Mouse (Mus musculus) ES-Bruce4 (cell line): ENCODE results near the gene 1700014D04Rik. TPM values are rescaled to one million over a fixed set of nuclear protein-coding genes. Genes with fewer than 3 reads are reported as not detected.
A peak's percentile ranks its signal among the peaks of the same experiment; 100 is the strongest.

Experiments used
- H3K27ac ChIP-seq: 2 replicates; pipeline ENCODE4 v1.5.1; 2012; ENCODE audit warnings: low read length, inconsistent platforms; ENCODE audit not compliant: insufficient read depth
- H3K27me3 ChIP-seq: 2 replicates; pipeline ENCODE4 v1.6.1; 2012; ENCODE audit warnings: mild to moderate bottlenecking, low read length, inconsistent platforms; ENCODE audit not compliant: control insufficient read depth, poor library complexity, insufficient read depth, severe bottlenecking
- H3K36me3 ChIP-seq: 2 replicates; pipeline ENCODE4 v1.6.1; 2012; ENCODE audit warnings: inconsistent platforms, mild to moderate bottlenecking, low read length, moderate library complexity; ENCODE audit not compliant: control insufficient read depth, poor library complexity, insufficient read depth, severe bottlenecking
- H3K4me1 ChIP-seq: one replicate; pipeline ENCODE4 v1.8.1; 2011; ENCODE audit warnings: low read length; ENCODE audit not compliant: control insufficient read depth, insufficient read depth
- H3K4me3 ChIP-seq: 2 replicates; pipeline ENCODE4 v1.5.1; 2011; ENCODE audit warnings: low read depth, mild to moderate bottlenecking, low read length
- H3K9ac ChIP-seq: 2 replicates; pipeline ENCODE4 v1.6.1; 2012; ENCODE audit warnings: low read depth, mild to moderate bottlenecking, inconsistent platforms; ENCODE audit not compliant: poor library complexity, severe bottlenecking
- H3K9me3 ChIP-seq: replicated peaks from 2 replicates; pipeline ENCODE4 v1.6.1; 2012; ENCODE audit warnings: mild to moderate bottlenecking, low read length, inconsistent platforms; ENCODE audit not compliant: control insufficient read depth, poor library complexity, insufficient read depth, severe bottlenecking
- CTCF ChIP-seq: IDR thresholded peaks from one replicate; pipeline ENCODE4 v1.8.1; 2011; ENCODE audit warnings: low read depth, low read length
- EP300 ChIP-seq: IDR thresholded peaks from 2 replicates; pipeline ENCODE4 v1.6.1; 2011; ENCODE audit warnings: low read depth, low read length; ENCODE audit not compliant: insufficient read depth
- POLR2A ChIP-seq: IDR thresholded peaks from one replicate; pipeline ENCODE4 v1.8.1; 2011; ENCODE audit warnings: low read length; ENCODE audit not compliant: insufficient read depth
- polyA plus RNA-seq: library from polyadenylated mRNA; stranded (reverse); fragments of >200 nt; gene quantifications from 2 replicates; pipeline ENCODE4 v1.2.4, GENCODE M21; 2011; ENCODE audit warnings: low read depth; ENCODE audit not compliant: missing spikeins, insufficient read depth, insufficient read length

Gene 1700014D04Rik
- polyA plus RNA-seq, 1 experiment, result 0.61 TPM

- Histone ChIP-seq H3K9me3 (no peaks in the 10 kb centered on the region), H3K27me3 (no peaks in the 10 kb centered on the region), H3K36me3 (peaks cover 7% of the 10 kb centered on the region; the same call in 1 of the 2 replicates), H3K27ac (no peak overlapping the region), H3K4me1 (peaks cover 2% of the 10 kb centered on the region), H3K4me3 (no peak overlapping the region), H3K9ac (no peak overlapping the region)
- TF ChIP-seq EP300, result no peak
- TF ChIP-seq POLR2A, result no peak
- TF ChIP-seq CTCF, result no peak
Observed at GRCm38 (mm10) chr13:59775168-59775567, 28.6 kb upstream of the 1700014D04Rik start.

- Histone ChIP-seq H3K9ac (no peak overlapping the region), H3K9me3 (no peaks in the 10 kb centered on the region), H3K4me3 (no peak overlapping the region), H3K4me1 (peaks cover 2% of the 10 kb centered on the region), H3K27ac (no peak overlapping the region), H3K27me3 (no peaks in the 10 kb centered on the region), H3K36me3 (0 out of 2 replicates have a peak, but pooled peaks cover 2% of the 10 kb centered on the region)
- no peak for TF ChIP-seq POLR2A
- TF ChIP-seq EP300, result no peak
- no peak for TF ChIP-seq CTCF
Observed at GRCm38 (mm10) chr13:59771257-59771656, 24.7 kb upstream of the 1700014D04Rik start.

GRCm38 (mm10) chr13:59770847-59771246, 24.3 kb upstream of the 1700014D04Rik start:
- no peak for TF ChIP-seq POLR2A
- no peak for TF ChIP-seq CTCF
- no peak for TF ChIP-seq EP300
- Histone ChIP-seq H3K36me3 (0 out of 2 replicates have a peak, but pooled peaks cover 2% of the 10 kb centered on the region), H3K4me1 (peaks cover 2% of the 10 kb centered on the region), H3K9ac (peak overlapping the region; percentile 75), H3K27me3 (no peaks in the 10 kb centered on the region), H3K27ac (peak overlapping the region; percentile 89; the same call in 1 of the 2 replicates), H3K9me3 (no peaks in the 10 kb centered on the region), H3K4me3 (0 out of 2 replicates have a peak overlapping the region, but pooled peaks have one; percentile 12)

- Histone ChIP-seq H3K4me1 (peaks cover 2% of the 10 kb centered on the region), H3K9ac (peak overlapping the region; percentile 75), H3K9me3 (no peaks in the 10 kb centered on the region), H3K36me3 (no peaks in the 10 kb centered on the region), H3K27me3 (no peaks in the 10 kb centered on the region), H3K27ac (peak overlapping the region; percentile 89), H3K4me3 (peak overlapping the region; percentile 92)
- TF ChIP-seq EP300, result no peak
- no peak for TF ChIP-seq POLR2A
- peak; percentile 11 for TF ChIP-seq CTCF
Observed at GRCm38 (mm10) chr13:59770164-59770562, 23.6 kb upstream of the 1700014D04Rik start.

GRCm38 (mm10) chr13:59769296-59770163, 23.0 kb upstream of the 1700014D04Rik start, which contains the start of gene Isca1:
Gene Isca1 (minus strand): TSS chr13:59769810.
- Histone ChIP-seq H3K4me3 (peak within 1 kb of the TSS; percentile 92), H3K4me1 (peaks cover 2% of the 10 kb centered on the region), H3K27ac (peak within 1 kb of the TSS; percentile 89), H3K9ac (peak within 1 kb of the TSS; percentile 75), H3K27me3 (no peaks in the 10 kb centered on the region), H3K36me3 (no peaks in the 10 kb centered on the region), H3K9me3 (no peaks in the 10 kb centered on the region)
- no peak for TF ChIP-seq CTCF
- TF ChIP-seq EP300, result 0 out of 2 replicates have a peak, but pooled peaks have one; percentile 32
- TF ChIP-seq POLR2A, result peak; percentile 44

GRCm38 (mm10) chr13:59768531-59768930, 22.0 kb upstream of the 1700014D04Rik start:
- no peaks in the 10 kb centered on the region for H3K27me3 ChIP-seq
- no peak overlapping the region for H3K27ac ChIP-seq
- H3K36me3 ChIP-seq, result no peaks in the 10 kb centered on the region
- H3K9me3 ChIP-seq, result no peaks in the 10 kb centered on the region
- H3K4me3 ChIP-seq, result peak overlapping the region; percentile 6; the same call in 1 of the 2 replicates
- TF ChIP-seq EP300, result no peak
- TF ChIP-seq POLR2A, result no peak
- no peak for TF ChIP-seq CTCF
- peaks cover 2% of the 10 kb centered on the region for H3K4me1 ChIP-seq
- peak overlapping the region; percentile 73 for H3K9ac ChIP-seq
